19 mouse cellular contexts compared by ENCODE assay signal in the genomic region with DNA sequence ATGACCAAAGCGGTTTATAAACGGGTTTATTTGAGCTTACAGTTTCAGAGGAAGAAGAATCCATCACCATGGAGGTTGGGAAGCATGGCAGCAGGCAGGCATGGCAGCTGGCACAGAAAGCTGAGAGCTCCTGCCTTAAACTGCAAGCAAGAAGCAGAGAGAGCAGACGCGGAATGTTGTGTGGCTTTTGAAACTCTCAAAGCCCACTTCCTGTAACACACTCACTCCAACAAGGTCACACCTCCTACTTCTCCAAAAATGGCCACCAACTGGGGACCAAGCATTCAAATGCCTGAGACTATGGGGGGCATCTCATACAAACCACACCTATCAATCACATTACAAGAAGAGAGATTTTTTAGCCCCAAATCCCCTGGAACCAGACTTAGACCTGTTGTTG. TPM values are rescaled to one million over a fixed set of nuclear protein-coding genes. Genes with fewer than 3 reads are reported as not detected.
DNase-seq lines count a peak whose midpoint lies in the region; ATAC-seq lines count a peak whose summit lies in the region.
"Had no signal": no experiment of that assay in that cellular context is flagged by ENCODE, and none has a peak within 500 bp of the region (broad histone marks: within the 10 kb centered on the region; RNA-seq: fewer than 3 reads in every experiment).

No protein-coding gene starts in this region.

- H3K4me3 ChIP-seq in kidney, embryonic 15.5 days (replicated peaks) = no peak overlapping the region
- no peak overlapping the region for H3K4me3 ChIP-seq in hindbrain, embryonic 16.5 days (ENCODE audit: low read length)
- H3K4me3 ChIP-seq: embryonic facial prominence, embryonic 10.5 days; forebrain, embryonic 13.5 days; limb, embryonic 13.5 days; midbrain, embryonic 10.5 days; neural tube, embryonic 15.5 days had no signal

- no peaks in the 10 kb centered on the region for H3K27me3 ChIP-seq in kidney, embryonic 15.5 days
- no peaks in the 10 kb centered on the region for H3K27me3 ChIP-seq in hindbrain, embryonic 16.5 days (replicated peaks; ENCODE audit: control insufficient read depth, insufficient read depth, low read length)
- H3K27me3 ChIP-seq: forebrain, embryonic 13.5 days; limb, embryonic 13.5 days; neural tube, embryonic 15.5 days had no signal

- H3K36me3 ChIP-seq in kidney, embryonic 15.5 days = peaks cover 4% of the 10 kb centered on the region; the same call in 1 of the 2 replicates
- no peaks in the 10 kb centered on the region for H3K36me3 ChIP-seq in hindbrain, embryonic 16.5 days (ENCODE audit: control insufficient read depth, insufficient read depth, low read length)
- H3K36me3 ChIP-seq: neural tube, embryonic 15.5 days had no signal

- ATAC-seq in granulocyte monocyte progenitor cell, adult 5-6 weeks (replicated peaks; ENCODE audit: poor library complexity, severe bottlenecking) = 0 out of 2 replicates have a peak, but pooled peaks have one; percentile 7
- no peak for ATAC-seq in kidney, embryonic 15.5 days (replicated peaks; ENCODE audit: low FRiP score)
- no peak for ATAC-seq in hindbrain, embryonic 16.5 days
- ATAC-seq: forebrain, embryonic 13.5 days had no signal

- 97% methylated on average over 4 of the region's 4 CpGs for WGBS in kidney, embryonic 15.5 days
- 98% methylated on average over 4 of the region's 4 CpGs for WGBS in hindbrain, embryonic 16.5 days

- H3K9ac ChIP-seq in kidney, embryonic 15.5 days = no peak overlapping the region
- no peak overlapping the region for H3K9ac ChIP-seq in hindbrain, embryonic 16.5 days (ENCODE audit: low read depth, low read length)
- H3K9ac ChIP-seq: forebrain, embryonic 13.5 days; limb, embryonic 13.5 days; liver, embryonic 14.5 days; neural tube, embryonic 15.5 days had no signal

- no peaks in the 10 kb centered on the region for H3K9me3 ChIP-seq in kidney, embryonic 15.5 days (replicated peaks)
- H3K9me3 ChIP-seq in hindbrain, embryonic 16.5 days (ENCODE audit: control insufficient read depth, low read length) = no peaks in the 10 kb centered on the region
- H3K9me3 ChIP-seq: embryonic facial prominence, embryonic 10.5 days; forebrain, embryonic 13.5 days; limb, embryonic 13.5 days; midbrain, embryonic 10.5 days; neural tube, embryonic 15.5 days had no signal

- peak; percentile 16 to 20 for DNase-seq in spleen, adult 18-20 months
- no peak for DNase-seq in spleen, postnatal 14 days (ENCODE audit: low spot score in 2 of 2)
- peak; percentile 61 for DNase-seq in ES-CJ7 (ENCODE audit: low read depth, low spot score)
- no peak for DNase-seq in cerebellum, adult 9-10 months
- DNase-seq: cerebellum, adult 11-12 months; cerebellum, postnatal 36 days; kidney, adult 8-10 months; kidney, postnatal 4 days; lung, postnatal 10 days; thymus, postnatal 4 days had no signal

- H3K4me1 ChIP-seq in kidney, embryonic 15.5 days = peaks cover 17% of the 10 kb centered on the region
- H3K4me1 ChIP-seq in hindbrain, embryonic 16.5 days (ENCODE audit: control insufficient read depth, insufficient read depth, low read depth, low read length) = peaks cover 19% of the 10 kb centered on the region

- H3K27ac ChIP-seq in kidney, embryonic 15.5 days = no peak overlapping the region
- H3K27ac ChIP-seq in hindbrain, embryonic 16.5 days (ENCODE audit: low read depth, low read length) = no peak overlapping the region
- H3K27ac ChIP-seq: embryonic facial prominence, embryonic 10.5 days; forebrain, embryonic 13.5 days; limb, embryonic 13.5 days; liver, embryonic 14.5 days; midbrain, embryonic 10.5 days; neural tube, embryonic 15.5 days had no signal

- no peak overlapping the region for H3K4me2 ChIP-seq in kidney, embryonic 15.5 days
- H3K4me2 ChIP-seq in hindbrain, embryonic 16.5 days (ENCODE audit: low read length) = no peak overlapping the region
- H3K4me2 ChIP-seq: forebrain, embryonic 13.5 days; limb, embryonic 13.5 days; neural tube, embryonic 15.5 days had no signal

RNA-seq across cellular contexts. Expression of a gene that starts 2.7 kb away (rescaled TPM):
- 65.4 and 71.1 TPM in 2 replicates for total RNA-seq in granulocyte monocyte progenitor cell, adult 5-6 weeks (2014; fragmentation: Nextera tagmentation)
- total RNA-seq in granulocyte monocyte progenitor cell, adult 5-6 weeks (2017) = 137 and 164 TPM in 2 replicates
- polyA plus RNA-seq in kidney, embryonic 15.5 days (2015; fragmentation: Nextera tagmentation; extraction: Ambion mirVana) = 80.9 and 81.3 TPM in 2 replicates
- polyA plus RNA-seq in hindbrain, embryonic 16.5 days (2015; fragmentation: Nextera tagmentation; extraction: Ambion mirVana) = 58.5 and 67.4 TPM in 2 replicates

Comparison
In these comparisons a context has a peak if more than half of its experiments do, and no peak if none do; other contexts are left out.
1. DNase-seq: peak in spleen, adult 18-20 months (2 of 2) and ES-CJ7 (single experiment); none in spleen, postnatal 14 days (0 of 2) and cerebellum, adult 9-10 months (single experiment).